Mouse (Mus musculus) E14TG2a.4 (cell line): ENCODE data around the gene Tmem59.

Experiments used
- CTCF ChIP-seq: conservative IDR thresholded peaks from 2 replicates; pipeline ENCODE4 v1.5.1; 2014; ENCODE audit warnings: low read length
- NANOG ChIP-seq: IDR thresholded peaks from 2 replicates; pipeline ENCODE4 v1.6.1; 2014; ENCODE audit warnings: borderline replicate concordance, low read length, mixed read lengths
- POU5F1 ChIP-seq: IDR thresholded peaks from 2 replicates; pipeline ENCODE4 v1.6.1; 2014; ENCODE audit warnings: low read length, borderline replicate concordance

DNA sequence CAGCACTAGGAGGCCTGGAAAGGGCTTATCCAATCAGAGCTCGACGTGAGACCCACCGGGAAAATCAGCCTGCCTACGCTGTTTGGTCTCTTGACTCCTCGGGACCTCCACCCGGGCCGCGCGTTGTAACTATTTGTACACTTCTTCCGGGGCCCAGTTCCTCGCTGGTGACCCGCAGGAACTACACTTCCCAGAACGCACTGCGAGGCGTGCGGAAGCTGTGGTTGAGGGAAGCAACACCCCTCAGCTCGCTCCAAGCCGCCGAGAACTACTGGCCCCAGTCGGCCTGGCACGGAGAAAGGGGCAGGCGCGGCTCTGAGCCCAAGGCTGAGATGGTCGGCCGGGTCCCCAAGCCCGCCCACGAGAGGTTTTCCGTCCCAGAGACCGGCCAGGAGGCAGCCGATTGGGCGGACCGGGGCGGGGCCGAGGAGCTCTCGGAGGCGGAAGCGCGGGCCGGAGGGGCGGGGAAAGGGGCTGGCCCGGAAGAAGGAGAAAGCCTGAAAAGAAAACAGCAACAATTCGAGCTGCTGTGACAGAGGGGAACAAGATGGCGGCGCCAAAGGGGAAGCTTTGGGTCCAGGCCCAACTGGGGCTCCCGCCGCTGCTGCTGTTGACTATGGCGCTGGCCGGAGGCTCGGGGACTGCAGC, at the start of gene Tmem59:
- TF ChIP-seq CTCF, result no peak
- no peak for TF ChIP-seq POU5F1
- TF ChIP-seq NANOG, result no peak
